Mouse (Mus musculus): ENCODE data around the gene Ngly1. TPM values are rescaled to one million over a fixed set of nuclear protein-coding genes. Genes with fewer than 3 reads are reported as not detected.

The Ngly1 gene
- polyA plus RNA-seq (2014; fragmentation: Nextera tagmentation; extraction: Ambion mirVana), result 42.1 and 46.0 TPM in 2 replicates

- peak within 1 kb of the TSS; percentile 77 for H3K4me2 ChIP-seq (replicated peaks; ENCODE audit: low read depth, low read length)
Measured at GRCm38 (mm10) chr14:16249171-16249874, at the start of gene Ngly1, which contains the start of gene Oxsm. Ngly1 (plus strand) TSS chr14:16249280. Oxsm (minus strand) TSS chr14:16249808.

DNA sequence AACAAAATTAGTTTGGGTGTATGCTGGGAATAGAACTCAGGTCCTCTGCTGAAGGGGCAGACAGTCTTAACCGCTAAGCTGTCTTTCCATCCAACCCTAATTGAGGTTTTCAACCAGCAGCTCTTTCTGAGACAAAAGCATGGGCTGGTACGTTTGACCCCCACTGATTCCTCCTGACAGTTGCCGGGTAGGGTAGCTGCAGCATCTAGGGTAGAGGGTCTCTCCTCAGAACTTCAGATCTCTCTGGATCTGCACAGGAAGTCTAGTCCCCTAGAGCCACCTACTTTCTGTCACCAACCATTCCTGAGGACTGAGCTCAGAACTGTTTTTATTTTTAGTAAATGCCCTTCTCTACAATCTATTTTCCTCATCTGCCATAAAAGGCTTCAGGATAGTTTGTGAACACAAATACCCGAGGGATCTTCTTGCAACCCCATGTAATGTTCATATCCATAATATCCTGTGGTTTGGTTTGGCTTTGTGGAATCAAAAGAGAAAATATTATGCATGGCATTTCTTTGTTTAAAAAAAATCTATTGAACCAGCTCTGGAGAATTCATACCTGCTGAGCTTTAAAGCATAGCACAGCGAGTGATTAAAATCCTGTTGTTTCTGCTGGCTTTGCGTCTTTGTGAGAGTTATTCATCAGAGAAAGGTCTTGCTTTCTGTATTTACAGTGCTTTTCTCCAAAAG, 48.7 kb upstream of the Ngly1 start:
- H3K27me3 ChIP-seq (ENCODE audit: control insufficient read depth, insufficient read depth, low read length), result no peaks in the 10 kb centered on the region
- no peak overlapping the region for H3K4me3 ChIP-seq (ENCODE audit: low read depth, low read length)
- no peak for ATAC-seq (ENCODE audit: insufficient number of reproducible peaks, insufficient read depth, low FRiP score, low read depth)
- H3K4me1 ChIP-seq (ENCODE audit: control insufficient read depth, insufficient read depth, low read length), result no peaks in the 10 kb centered on the region
- no peak overlapping the region for H3K4me2 ChIP-seq (replicated peaks; ENCODE audit: low read depth, low read length)
- H3K27ac ChIP-seq (ENCODE audit: low read length), result no peak overlapping the region
- WGBS, result 46% methylated on average over 6 of the region's 6 CpGs
- no peak overlapping the region for H3K9ac ChIP-seq (replicated peaks; ENCODE audit: low read depth, low read length)
- no peaks in the 10 kb centered on the region for H3K9me3 ChIP-seq (ENCODE audit: control insufficient read depth, low read depth, low read length)
- no peaks in the 10 kb centered on the region for H3K36me3 ChIP-seq (ENCODE audit: control insufficient read depth, insufficient read depth, low read length)

More at GRCm38 (mm10) chr14:16249171-16249874, at the start of gene Ngly1, which contains the start of gene Oxsm:
- 1% methylated on average over 65 of the region's 65 CpGs for WGBS
- Histone ChIP-seq H3K9me3 (ENCODE audit: control insufficient read depth, low read depth, low read length) (no peaks in the 10 kb centered on the region), H3K27ac (ENCODE audit: low read length) (peak within 1 kb of the TSS; percentile 61), H3K9ac (replicated peaks; ENCODE audit: low read depth, low read length) (peak within 1 kb of the TSS; percentile 60), H3K4me1 (ENCODE audit: control insufficient read depth, insufficient read depth, low read length) (peaks cover 3% of the 10 kb centered on the region; the same call in 1 of the 2 replicates), H3K27me3 (ENCODE audit: control insufficient read depth, insufficient read depth, low read length) (no peaks in the 10 kb centered on the region), H3K4me3 (ENCODE audit: low read depth, low read length) (peak within 1 kb of the TSS; percentile 56), H3K36me3 (ENCODE audit: control insufficient read depth, insufficient read depth, low read length) (no peaks in the 10 kb centered on the region)
- ATAC-seq (ENCODE audit: insufficient number of reproducible peaks, insufficient read depth, low FRiP score, low read depth), result peak; percentile 99

GRCm38 (mm10) chr14:16200969-16201638, 48.0 kb upstream of the Ngly1 start:
- H3K27ac ChIP-seq (ENCODE audit: low read length), result no peak overlapping the region
- no peaks in the 10 kb centered on the region for H3K36me3 ChIP-seq (ENCODE audit: control insufficient read depth, insufficient read depth, low read length)
- no peak overlapping the region for H3K4me3 ChIP-seq (ENCODE audit: low read depth, low read length)
- WGBS, result 37% methylated on average over 8 of the region's 8 CpGs
- H3K4me1 ChIP-seq (ENCODE audit: control insufficient read depth, insufficient read depth, low read length), result no peaks in the 10 kb centered on the region
- no peak overlapping the region for H3K4me2 ChIP-seq (replicated peaks; ENCODE audit: low read depth, low read length)
- ATAC-seq (ENCODE audit: insufficient number of reproducible peaks, insufficient read depth, low FRiP score, low read depth), result peak; percentile 37; the same call in 1 of the 2 replicates
- no peak overlapping the region for H3K9ac ChIP-seq (replicated peaks; ENCODE audit: low read depth, low read length)
- no peaks in the 10 kb centered on the region for H3K9me3 ChIP-seq (ENCODE audit: control insufficient read depth, low read depth, low read length)
- no peaks in the 10 kb centered on the region for H3K27me3 ChIP-seq (ENCODE audit: control insufficient read depth, insufficient read depth, low read length)

GRCm38 (mm10) chr14:16201673-16202072, 47.4 kb upstream of the Ngly1 start:
- no peak overlapping the region for H3K27ac ChIP-seq (ENCODE audit: low read length)
- H3K4me1 ChIP-seq (ENCODE audit: control insufficient read depth, insufficient read depth, low read length), result no peaks in the 10 kb centered on the region
- no peaks in the 10 kb centered on the region for H3K27me3 ChIP-seq (ENCODE audit: control insufficient read depth, insufficient read depth, low read length)
- no peak overlapping the region for H3K4me3 ChIP-seq (ENCODE audit: low read depth, low read length)
- H3K4me2 ChIP-seq (replicated peaks; ENCODE audit: low read depth, low read length), result no peak overlapping the region
- no peaks in the 10 kb centered on the region for H3K9me3 ChIP-seq (ENCODE audit: control insufficient read depth, low read depth, low read length)
- no peak for ATAC-seq (ENCODE audit: insufficient number of reproducible peaks, insufficient read depth, low FRiP score, low read depth)
- WGBS, result 45% methylated on average over 3 of the region's 3 CpGs
- H3K9ac ChIP-seq (replicated peaks; ENCODE audit: low read depth, low read length), result no peak overlapping the region
- H3K36me3 ChIP-seq (ENCODE audit: control insufficient read depth, insufficient read depth, low read length), result no peaks in the 10 kb centered on the region

DNA sequence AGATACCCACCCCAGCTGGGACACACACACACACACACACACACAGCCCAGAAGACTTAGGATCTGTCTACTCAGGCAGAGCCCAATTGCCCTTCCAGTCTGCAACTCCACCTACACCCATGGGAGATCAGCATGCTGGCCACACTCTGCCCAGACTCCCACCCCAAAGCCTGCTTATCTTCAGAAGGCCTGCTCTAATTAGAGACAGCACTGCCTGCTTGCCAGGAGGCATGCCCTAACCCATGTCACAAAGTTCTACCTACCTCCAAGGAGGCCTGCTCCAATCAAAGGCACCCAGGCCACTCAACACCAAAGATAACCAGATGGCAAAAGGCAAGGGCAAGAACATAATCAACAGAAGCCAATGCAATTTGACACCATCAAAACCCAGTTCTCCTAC, 41.4 kb upstream of the Ngly1 start:
- H3K9me3 ChIP-seq (ENCODE audit: control insufficient read depth, low read depth, low read length), result no peaks in the 10 kb centered on the region
- H3K4me1 ChIP-seq (ENCODE audit: control insufficient read depth, insufficient read depth, low read length), result no peaks in the 10 kb centered on the region
- no peak overlapping the region for H3K27ac ChIP-seq (ENCODE audit: low read length)
- no peak for ATAC-seq (ENCODE audit: insufficient number of reproducible peaks, insufficient read depth, low FRiP score, low read depth)
- H3K27me3 ChIP-seq (ENCODE audit: control insufficient read depth, insufficient read depth, low read length), result no peaks in the 10 kb centered on the region
- H3K4me3 ChIP-seq (ENCODE audit: low read depth, low read length), result no peak overlapping the region
- H3K9ac ChIP-seq (replicated peaks; ENCODE audit: low read depth, low read length), result no peak overlapping the region
- no peaks in the 10 kb centered on the region for H3K36me3 ChIP-seq (ENCODE audit: control insufficient read depth, insufficient read depth, low read length)
- H3K4me2 ChIP-seq (replicated peaks; ENCODE audit: low read depth, low read length), result no peak overlapping the region

GRCm38 (mm10) chr14:16219015-16219414, 30.1 kb upstream of the Ngly1 start:
- WGBS, result 55% methylated on average over 2 of the region's 2 CpGs
- Histone ChIP-seq H3K4me1 (ENCODE audit: control insufficient read depth, insufficient read depth, low read length) (no peaks in the 10 kb centered on the region), H3K4me3 (ENCODE audit: low read depth, low read length) (no peak overlapping the region), H3K4me2 (replicated peaks; ENCODE audit: low read depth, low read length) (no peak overlapping the region), H3K27me3 (ENCODE audit: control insufficient read depth, insufficient read depth, low read length) (no peaks in the 10 kb centered on the region), H3K36me3 (ENCODE audit: control insufficient read depth, insufficient read depth, low read length) (no peaks in the 10 kb centered on the region), H3K9ac (replicated peaks; ENCODE audit: low read depth, low read length) (no peak overlapping the region), H3K27ac (ENCODE audit: low read length) (no peak overlapping the region), H3K9me3 (ENCODE audit: control insufficient read depth, low read depth, low read length) (no peaks in the 10 kb centered on the region)
- no peak for ATAC-seq (ENCODE audit: insufficient number of reproducible peaks, insufficient read depth, low FRiP score, low read depth)

DNA sequence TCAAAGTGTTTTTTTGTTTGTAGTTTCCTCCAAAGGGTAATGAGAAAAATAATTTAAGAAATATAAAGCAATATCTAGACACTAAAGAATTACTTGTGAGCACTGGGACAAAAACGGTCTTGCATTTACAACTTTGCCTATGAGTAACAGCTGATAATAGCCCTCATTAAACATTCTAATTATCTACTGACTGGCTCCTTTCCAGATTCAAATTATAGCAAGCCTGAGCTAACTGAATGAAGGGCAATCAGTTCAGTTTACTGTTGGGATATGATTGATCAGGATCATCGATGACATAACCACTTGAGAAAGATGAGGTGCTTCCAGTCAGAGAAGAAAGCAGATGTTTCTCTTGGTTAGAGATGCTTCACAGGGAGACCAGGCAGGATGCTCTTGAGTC, 19.7 kb upstream of the Ngly1 start:
- Histone ChIP-seq H3K4me2 (replicated peaks; ENCODE audit: low read depth, low read length) (no peak overlapping the region), H3K27ac (ENCODE audit: low read length) (no peak overlapping the region), H3K9me3 (ENCODE audit: control insufficient read depth, low read depth, low read length) (no peaks in the 10 kb centered on the region), H3K4me3 (ENCODE audit: low read depth, low read length) (no peak overlapping the region), H3K27me3 (ENCODE audit: control insufficient read depth, insufficient read depth, low read length) (no peaks in the 10 kb centered on the region), H3K36me3 (ENCODE audit: control insufficient read depth, insufficient read depth, low read length) (no peaks in the 10 kb centered on the region), H3K9ac (replicated peaks; ENCODE audit: low read depth, low read length) (no peak overlapping the region), H3K4me1 (ENCODE audit: control insufficient read depth, insufficient read depth, low read length) (no peaks in the 10 kb centered on the region)
- ATAC-seq (ENCODE audit: insufficient number of reproducible peaks, insufficient read depth, low FRiP score, low read depth), result no peak
- 72% methylated on average over 2 of the region's 2 CpGs for WGBS

DNA sequence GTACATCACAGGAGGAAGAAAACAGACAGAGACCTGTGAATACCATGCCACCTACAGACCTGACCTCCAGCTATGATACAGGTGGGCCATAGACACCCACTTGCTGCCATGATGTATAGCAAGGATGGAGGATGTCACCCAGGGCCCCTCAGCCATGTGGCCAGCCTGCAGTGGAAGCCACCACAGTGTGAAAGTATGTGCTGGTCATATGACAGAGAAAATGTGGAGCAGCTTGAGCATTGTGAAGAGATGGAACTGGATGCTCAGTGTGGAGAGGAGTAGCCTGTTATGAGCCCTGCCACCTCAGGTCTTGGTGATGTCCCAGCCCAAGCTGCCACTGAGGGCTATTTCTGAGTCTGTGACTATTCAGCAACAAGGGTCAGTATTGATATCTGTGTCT, 18.5 kb upstream of the Ngly1 start:
- no peak for ATAC-seq (ENCODE audit: insufficient number of reproducible peaks, insufficient read depth, low FRiP score, low read depth)

More for the DNA sequence above, 18.5 kb upstream of the Ngly1 start:
- H3K4me1 ChIP-seq (ENCODE audit: control insufficient read depth, insufficient read depth, low read length), result no peaks in the 10 kb centered on the region
- no peaks in the 10 kb centered on the region for H3K27me3 ChIP-seq (ENCODE audit: control insufficient read depth, insufficient read depth, low read length)
- H3K4me3 ChIP-seq (ENCODE audit: low read depth, low read length), result no peak overlapping the region
- H3K36me3 ChIP-seq (ENCODE audit: control insufficient read depth, insufficient read depth, low read length), result no peaks in the 10 kb centered on the region
- H3K9me3 ChIP-seq (ENCODE audit: control insufficient read depth, low read depth, low read length), result no peaks in the 10 kb centered on the region
- H3K9ac ChIP-seq (replicated peaks; ENCODE audit: low read depth, low read length), result no peak overlapping the region
- no peak overlapping the region for H3K27ac ChIP-seq (ENCODE audit: low read length)
- no peak overlapping the region for H3K4me2 ChIP-seq (replicated peaks; ENCODE audit: low read depth, low read length)
